Mouse (Mus musculus) forebrain, embryonic 16.5 days (tissue): ENCODE measurements around the gene Cox10. TPM values are rescaled to one million over a fixed set of nuclear protein-coding genes. Genes with fewer than 3 reads are reported as not detected.

ENCODE experiments used
- ATAC-seq: fragments of 200-750 bp; cut with Nextera tagmentation; 2 replicates; pipeline ENCODE4 v1.8.0; 2017; ENCODE audit warnings: mild to moderate bottlenecking, moderate library complexity
- H3K27ac ChIP-seq: fragments of 300-500 bp; sonication (generic); 2 replicates; pipeline ENCODE4 v1.5.1; 2014; ENCODE audit warnings: low read length, control low read depth
- H3K27me3 ChIP-seq: fragments of 300-500 bp; sonication (generic); replicated peaks from 2 replicates; pipeline ENCODE4 v1.6.1; 2014; ENCODE audit warnings: low read length; ENCODE audit not compliant: control insufficient read depth, insufficient read depth
- H3K36me3 ChIP-seq: fragments of 300-500 bp; sonication (generic); 2 replicates; pipeline ENCODE4 v1.6.1; 2014; ENCODE audit not compliant: control insufficient read depth, insufficient read depth
- H3K4me1 ChIP-seq: fragments of 300-500 bp; sonication (generic); replicated peaks from 2 replicates; pipeline ENCODE4 v1.6.1; 2014; ENCODE audit warnings: low read length; ENCODE audit not compliant: control insufficient read depth, insufficient read depth
- H3K4me2 ChIP-seq: fragments of 300-500 bp; sonication (generic); 2 replicates; pipeline ENCODE4 v1.6.1; 2014; ENCODE audit warnings: mild to moderate bottlenecking, low read length, control low read depth
- H3K4me3 ChIP-seq: fragments of 300-500 bp; sonication (generic); replicated peaks from 2 replicates; pipeline ENCODE4 v1.5.1; 2014; ENCODE audit warnings: mild to moderate bottlenecking, low read length, control low read depth
- H3K9ac ChIP-seq: fragments of 300-500 bp; sonication (generic); replicated peaks from 2 replicates; pipeline ENCODE4 v1.6.1; 2014; ENCODE audit warnings: low read depth, low read length, control low read depth
- H3K9me3 ChIP-seq: fragments of 300-500 bp; sonication (generic); 2 replicates; pipeline ENCODE4 v1.6.1; 2016; ENCODE audit warnings: low read length; ENCODE audit not compliant: control insufficient read depth
- WGBS: fragments of 180-500 bp; shearing (Covaris S2); extraction: QIAGEN DNeasy Blood & Tissue Kit; methylation state at CpG from one replicate; pipeline ENCODE4 v1.1.7; 2014; 5-methylcytosine and 5-hydroxymethylcytosine counted together
- polyA plus RNA-seq: library from polyadenylated mRNA; unstranded; fragments of >200 nt; fragmentation: Nextera tagmentation; extraction: Ambion mirVana; gene quantifications from 2 replicates; pipeline ENCODE4 v1.2.1, GENCODE M21; 2015

Gene Cox10
- polyA plus RNA-seq, 1 experiment from 2014 or later: 24.6 TPM

- 95% methylated on average over 2 of the region's 2 CpGs for WGBS
- no peaks in the 10 kb centered on the region for H3K36me3 ChIP-seq
- no peak overlapping the region for H3K4me3 ChIP-seq
- no peaks in the 10 kb centered on the region for H3K27me3 ChIP-seq
- H3K9me3 ChIP-seq: no peaks in the 10 kb centered on the region
- H3K4me1 ChIP-seq: no peaks in the 10 kb centered on the region
- no peak overlapping the region for H3K9ac ChIP-seq
- no peak overlapping the region for H3K27ac ChIP-seq
- no peak overlapping the region for H3K4me2 ChIP-seq
- no peak for ATAC-seq
Observed at GRCm38 (mm10) chr11:63976775-63977174, 102.5 kb downstream of the Cox10 start.

GRCm38 (mm10) chr11:63975260-63975899 is 103.9 kb downstream of the Cox10 start:
- Histone ChIP-seq H3K9me3 (no peaks in the 10 kb centered on the region), H3K4me3 (no peak overlapping the region), H3K36me3 (no peaks in the 10 kb centered on the region), H3K27ac (no peak overlapping the region), H3K9ac (no peak overlapping the region), H3K4me1 (no peaks in the 10 kb centered on the region), H3K4me2 (no peak overlapping the region), H3K27me3 (no peaks in the 10 kb centered on the region)
- no peak for ATAC-seq
- 82% methylated on average over 13 of the region's 13 CpGs for WGBS

- no peak overlapping the region for H3K27ac ChIP-seq
- no peaks in the 10 kb centered on the region for H3K9me3 ChIP-seq
- H3K9ac ChIP-seq: no peak overlapping the region
- no peak for ATAC-seq
- H3K4me3 ChIP-seq: no peak overlapping the region
- WGBS: 51% methylated on average over 2 of the region's 2 CpGs
- H3K27me3 ChIP-seq: no peaks in the 10 kb centered on the region
- H3K4me1 ChIP-seq: peaks cover 7% of the 10 kb centered on the region
- no peaks in the 10 kb centered on the region for H3K36me3 ChIP-seq
- H3K4me2 ChIP-seq: no peak overlapping the region
Observed at GRCm38 (mm10) chr11:63973973-63974372, 105.3 kb downstream of the Cox10 start.

GRCm38 (mm10) chr11:63971462-63971861 is 107.8 kb downstream of the Cox10 start:
- Histone ChIP-seq H3K27me3 (no peaks in the 10 kb centered on the region), H3K27ac (no peak overlapping the region), H3K4me3 (no peak overlapping the region), H3K9ac (no peak overlapping the region), H3K9me3 (no peaks in the 10 kb centered on the region), H3K36me3 (no peaks in the 10 kb centered on the region), H3K4me1 (peaks cover 15% of the 10 kb centered on the region), H3K4me2 (no peak overlapping the region)
- 93% methylated on average over 9 of the region's 9 CpGs for WGBS
- ATAC-seq: no peak

- Histone ChIP-seq H3K4me2 (no peak overlapping the region), H3K36me3 (no peaks in the 10 kb centered on the region)
- 94% methylated on average over 6 of the region's 6 CpGs for WGBS
Observed at GRCm38 (mm10) chr11:63970818-63971217, 108.5 kb downstream of the Cox10 start.

GRCm38 (mm10) chr11:63969205-63969910 is 109.9 kb downstream of the Cox10 start:
- Histone ChIP-seq H3K27ac (no peak overlapping the region), H3K9ac (no peak overlapping the region), H3K36me3 (no peaks in the 10 kb centered on the region), H3K4me1 (peaks cover 23% of the 10 kb centered on the region), H3K27me3 (no peaks in the 10 kb centered on the region), H3K4me3 (no peak overlapping the region), H3K4me2 (no peak overlapping the region), H3K9me3 (no peaks in the 10 kb centered on the region)
- 9% methylated on average over 11 of the region's 11 CpGs for WGBS
- peak; percentile 82 for ATAC-seq

More at GRCm38 (mm10) chr11:63970818-63971217, 108.5 kb downstream of the Cox10 start:
- H3K4me1 ChIP-seq: peaks cover 16% of the 10 kb centered on the region
- H3K9ac ChIP-seq: no peak overlapping the region
- H3K27me3 ChIP-seq: no peaks in the 10 kb centered on the region
- no peak for ATAC-seq
- H3K27ac ChIP-seq: no peak overlapping the region
- no peak overlapping the region for H3K4me3 ChIP-seq
- no peaks in the 10 kb centered on the region for H3K9me3 ChIP-seq

GRCm38 (mm10) chr11:63968388-63969035 is 110.8 kb downstream of the Cox10 start:
- 39% methylated on average over 3 of the region's 3 CpGs for WGBS
- no peak for ATAC-seq
- H3K9me3 ChIP-seq: no peaks in the 10 kb centered on the region

GRCm38 (mm10) chr11:63967641-63968387 is 111.5 kb downstream of the Cox10 start:
- Histone ChIP-seq H3K27me3 (no peaks in the 10 kb centered on the region), H3K9me3 (no peaks in the 10 kb centered on the region), H3K27ac (no peak overlapping the region), H3K4me1 (peaks cover 23% of the 10 kb centered on the region), H3K36me3 (no peaks in the 10 kb centered on the region), H3K4me2 (no peak overlapping the region), H3K4me3 (no peak overlapping the region), H3K9ac (no peak overlapping the region)
- no peak for ATAC-seq
- 61% methylated on average over 9 of the region's 9 CpGs for whole genome bisulfite sequencing

More at GRCm38 (mm10) chr11:63968388-63969035, 110.8 kb downstream of the Cox10 start:
- Histone ChIP-seq H3K27me3 (no peaks in the 10 kb centered on the region), H3K27ac (no peak overlapping the region), H3K9ac (0 out of 2 replicates have a peak overlapping the region, but pooled peaks have one; percentile 2), H3K4me3 (no peak overlapping the region), H3K4me2 (no peak overlapping the region), H3K4me1 (peaks cover 23% of the 10 kb centered on the region), H3K36me3 (no peaks in the 10 kb centered on the region)

- H3K27me3 ChIP-seq: no peaks in the 10 kb centered on the region
- H3K9me3 ChIP-seq: no peaks in the 10 kb centered on the region
- ATAC-seq: no peak
- H3K9ac ChIP-seq: no peak overlapping the region
- no peak overlapping the region for H3K4me3 ChIP-seq
- H3K4me2 ChIP-seq: no peak overlapping the region
- WGBS: 45% methylated on average over 5 of the region's 5 CpGs
- H3K27ac ChIP-seq: no peak overlapping the region
- no peaks in the 10 kb centered on the region for H3K36me3 ChIP-seq
- H3K4me1 ChIP-seq: peaks cover 23% of the 10 kb centered on the region
Observed at GRCm38 (mm10) chr11:63965437-63965836, 113.8 kb downstream of the Cox10 start.
